Mouse (Mus musculus) neural tube, embryonic 14.5 days (tissue): ENCODE results near the gene Polr3e. TPM values are rescaled to one million over a fixed set of nuclear protein-coding genes. Genes with fewer than 3 reads are reported as not detected.

Source experiments
- ATAC-seq: fragments of 200-750 bp; cut with Nextera tagmentation; 2 replicates; pipeline ENCODE4 v1.8.0; 2017; ENCODE audit warnings: low read depth, mild to moderate bottlenecking, moderate TSS enrichment, moderate library complexity
- H3K27ac ChIP-seq: fragments of 300-500 bp; sonication (generic); 2 replicates; pipeline ENCODE4 v1.5.1; 2014; ENCODE audit warnings: low read depth, mild to moderate bottlenecking, control low read depth, low read length, moderate library complexity, mixed read lengths
- H3K27me3 ChIP-seq: fragments of 300-500 bp; sonication (generic); 2 replicates; pipeline ENCODE4 v1.6.1; 2014; ENCODE audit warnings: low read length; ENCODE audit not compliant: control insufficient read depth, insufficient read depth
- H3K36me3 ChIP-seq: fragments of 300-500 bp; sonication (generic); 2 replicates; pipeline ENCODE4 v1.6.1; 2014; ENCODE audit warnings: low read length, mixed read lengths; ENCODE audit not compliant: control insufficient read depth, insufficient read depth
- H3K4me1 ChIP-seq: fragments of 300-500 bp; sonication (generic); 2 replicates; pipeline ENCODE4 v1.6.1; 2014; ENCODE audit warnings: low read length; ENCODE audit not compliant: control insufficient read depth, insufficient read depth
- H3K4me2 ChIP-seq: fragments of 300-500 bp; sonication (generic); 2 replicates; pipeline ENCODE4 v1.6.1; 2014; ENCODE audit warnings: mild to moderate bottlenecking, low read depth, low read length, control low read depth
- H3K4me3 ChIP-seq: fragments of 300-500 bp; sonication (generic); 2 replicates; pipeline ENCODE4 v1.5.1; 2014; ENCODE audit warnings: low read depth, low read length, control low read depth, mixed read lengths
- H3K9ac ChIP-seq: fragments of 300-500 bp; sonication (generic); replicated peaks from 2 replicates; pipeline ENCODE4 v1.6.1; 2014; ENCODE audit warnings: low read depth, mild to moderate bottlenecking, control low read depth, low read length, mixed read lengths
- H3K9me3 ChIP-seq: fragments of 300-500 bp; sonication (generic); 2 replicates; pipeline ENCODE4 v1.6.1; 2016; ENCODE audit warnings: low read length; ENCODE audit not compliant: control insufficient read depth
- WGBS: fragments of 180-500 bp; shearing (Covaris S2); extraction: QIAGEN DNeasy Blood & Tissue Kit; methylation state at CpG from one replicate; pipeline ENCODE4 v1.1.7; 2014; 5-methylcytosine and 5-hydroxymethylcytosine counted together
- polyA plus RNA-seq: library from polyadenylated mRNA; unstranded; fragments of >200 nt; fragmentation: Nextera tagmentation; extraction: Ambion mirVana; gene quantifications from 2 replicates; pipeline ENCODE4 v1.2.1, GENCODE M21; 2014

Polr3e gene
- polyA plus RNA-seq: 14.5 and 16.2 TPM in 2 replicates

GRCm38 (mm10) chr7:120917592-120918461 is at the start of gene Polr3e:
Gene Polr3e (plus strand): TSS chr7:120917744.
- Histone ChIP-seq H3K9ac (peak within 1 kb of the TSS; percentile 83), H3K4me1 (no peaks in the 10 kb centered on the region), H3K9me3 (no peaks in the 10 kb centered on the region), H3K27ac (peak within 1 kb of the TSS; percentile 73), H3K4me3 (peak within 1 kb of the TSS; percentile 87), H3K4me2 (peak within 1 kb of the TSS; percentile 66), H3K27me3 (no peaks in the 10 kb centered on the region), H3K36me3 (no peaks in the 10 kb centered on the region)
- peak; percentile 93 for ATAC-seq
- WGBS: under 1% methylated on average over 93 of the region's 102 CpGs

DNA sequence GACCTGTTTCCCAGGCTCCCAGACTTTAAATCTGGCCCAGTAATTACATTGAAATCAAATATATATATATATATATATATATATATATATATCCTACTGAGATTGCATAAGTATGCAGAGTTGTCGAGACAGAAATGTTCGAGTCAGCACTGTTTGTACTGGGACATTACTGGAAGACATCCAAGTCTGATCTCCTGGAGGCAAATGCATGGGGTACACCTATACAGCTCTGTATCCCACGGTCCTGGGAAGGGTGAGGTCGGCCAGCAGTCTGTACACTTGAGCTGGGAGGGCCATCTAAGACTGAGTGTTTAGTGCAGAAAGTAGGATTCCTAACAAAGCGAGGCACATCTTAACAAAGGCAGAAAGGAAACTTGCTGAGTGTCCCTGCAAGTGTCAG is 47.7 kb upstream of the Polr3e start:
- no peaks in the 10 kb centered on the region for H3K9me3 ChIP-seq
- H3K4me3 ChIP-seq: no peak overlapping the region
- H3K36me3 ChIP-seq: no peaks in the 10 kb centered on the region
- peaks cover 10% of the 10 kb centered on the region for H3K4me1 ChIP-seq
- no peak overlapping the region for H3K9ac ChIP-seq
- no peak overlapping the region for H3K4me2 ChIP-seq
- no peaks in the 10 kb centered on the region for H3K27me3 ChIP-seq
- ATAC-seq: no peak
- WGBS: 54% methylated on average over 5 of the region's 5 CpGs
- no peak overlapping the region for H3K27ac ChIP-seq

DNA sequence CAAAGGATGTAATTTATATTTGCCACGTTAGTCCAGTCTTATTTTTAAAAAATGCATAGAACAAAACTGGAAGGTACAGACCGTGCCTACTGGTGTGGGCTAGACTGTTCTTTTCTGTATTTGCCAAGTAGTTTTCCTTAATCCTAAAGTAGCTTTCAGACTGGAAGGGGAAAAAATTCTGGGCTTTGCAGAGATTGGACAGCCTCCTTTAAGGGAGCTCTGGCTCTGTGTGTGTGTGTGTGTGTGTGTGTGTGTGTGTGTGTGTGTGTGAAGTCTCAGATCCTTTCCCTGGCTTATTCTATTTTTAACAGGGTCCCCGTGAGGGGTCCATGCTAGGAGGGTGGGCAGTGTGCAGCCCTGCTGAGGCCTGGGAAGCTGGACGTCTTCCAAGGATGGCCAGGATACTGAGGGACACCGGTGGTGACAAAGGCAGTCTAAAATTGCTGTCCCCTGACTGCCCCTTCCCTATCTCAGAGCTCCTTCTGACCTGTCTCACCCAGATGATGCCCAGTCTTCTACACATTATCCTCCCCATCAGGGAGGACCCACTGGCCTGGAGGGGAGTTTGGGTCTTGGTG is 47.0 kb upstream of the Polr3e start:
- no peaks in the 10 kb centered on the region for H3K9me3 ChIP-seq
- H3K9ac ChIP-seq: no peak overlapping the region
- H3K27me3 ChIP-seq: no peaks in the 10 kb centered on the region
- 58% methylated on average over 5 of the region's 5 CpGs for WGBS
- no peak overlapping the region for H3K27ac ChIP-seq
- H3K4me3 ChIP-seq: no peak overlapping the region
- no peak overlapping the region for H3K4me2 ChIP-seq
- ATAC-seq: no peak
- H3K36me3 ChIP-seq: no peaks in the 10 kb centered on the region
- H3K4me1 ChIP-seq: peaks cover 6% of the 10 kb centered on the region

DNA sequence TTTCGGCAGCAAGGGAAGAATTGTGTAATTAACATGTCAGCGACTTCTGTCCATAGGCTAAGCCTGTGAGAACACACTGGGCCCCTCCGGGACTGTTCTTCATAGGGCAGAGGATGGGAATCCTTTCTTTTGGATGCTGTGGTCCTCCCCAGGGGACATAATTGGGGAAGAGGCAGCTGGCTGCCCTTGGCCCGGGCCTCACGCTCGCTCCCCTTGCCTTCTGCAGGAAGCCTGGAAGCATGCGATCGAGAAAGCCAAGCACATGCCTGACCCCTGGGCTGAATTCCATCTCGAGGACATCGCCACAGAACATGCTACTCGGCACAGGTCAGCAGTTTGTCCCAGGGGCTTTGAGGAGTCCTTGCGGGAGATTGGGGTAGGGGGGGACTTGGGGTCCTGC is 44.5 kb upstream of the Polr3e start:
- H3K36me3 ChIP-seq: no peaks in the 10 kb centered on the region

GRCm38 (mm10) chr7:120874021-120874420 is 43.5 kb upstream of the Polr3e start:
- Histone ChIP-seq H3K27me3 (no peaks in the 10 kb centered on the region), H3K4me1 (no peaks in the 10 kb centered on the region), H3K9me3 (no peaks in the 10 kb centered on the region), H3K4me3 (no peak overlapping the region), H3K4me2 (no peak overlapping the region), H3K36me3 (no peaks in the 10 kb centered on the region), H3K27ac (no peak overlapping the region), H3K9ac (no peak overlapping the region)
- WGBS: 94% methylated on average over 3 of the region's 3 CpGs
- no peak for ATAC-seq

More for the DNA sequence above, 44.5 kb upstream of the Polr3e start:
- Histone ChIP-seq H3K4me2 (no peak overlapping the region), H3K27me3 (no peaks in the 10 kb centered on the region), H3K27ac (no peak overlapping the region), H3K4me1 (no peaks in the 10 kb centered on the region), H3K4me3 (no peak overlapping the region), H3K9me3 (no peaks in the 10 kb centered on the region), H3K9ac (no peak overlapping the region)
- 81% methylated on average over 12 of the region's 12 CpGs for WGBS
- no peak for ATAC-seq

GRCm38 (mm10) chr7:120874764-120875539 is 42.6 kb upstream of the Polr3e start:
- no peak overlapping the region for H3K9ac ChIP-seq
- WGBS: 86% methylated on average over 7 of the region's 7 CpGs
- ATAC-seq: no peak

GRCm38 (mm10) chr7:120875540-120876388 is 41.8 kb upstream of the Polr3e start:
- H3K4me1 ChIP-seq: no peaks in the 10 kb centered on the region
- no peak for ATAC-seq
- H3K9ac ChIP-seq: no peak overlapping the region
- no peak overlapping the region for H3K4me3 ChIP-seq
- WGBS: 70% methylated on average over 3 of the region's 3 CpGs
- no peak overlapping the region for H3K27ac ChIP-seq
- H3K4me2 ChIP-seq: no peak overlapping the region
- H3K9me3 ChIP-seq: no peaks in the 10 kb centered on the region
- no peaks in the 10 kb centered on the region for H3K27me3 ChIP-seq
- H3K36me3 ChIP-seq: peaks cover 9% of the 10 kb centered on the region

More at GRCm38 (mm10) chr7:120874764-120875539, 42.6 kb upstream of the Polr3e start:
- Histone ChIP-seq H3K27ac (no peak overlapping the region), H3K27me3 (no peaks in the 10 kb centered on the region), H3K4me3 (no peak overlapping the region), H3K4me2 (no peak overlapping the region), H3K36me3 (peaks cover 1% of the 10 kb centered on the region; the same call in 1 of the 2 replicates), H3K4me1 (no peaks in the 10 kb centered on the region), H3K9me3 (no peaks in the 10 kb centered on the region)

- H3K36me3 ChIP-seq: peaks cover 10% of the 10 kb centered on the region
- no peak overlapping the region for H3K27ac ChIP-seq
- no peak overlapping the region for H3K4me2 ChIP-seq
- no peaks in the 10 kb centered on the region for H3K9me3 ChIP-seq
- ATAC-seq: no peak
- 63% methylated on average over 6 of the region's 6 CpGs for WGBS
- H3K9ac ChIP-seq: no peak overlapping the region
- no peaks in the 10 kb centered on the region for H3K4me1 ChIP-seq
- no peaks in the 10 kb centered on the region for H3K27me3 ChIP-seq
- no peak overlapping the region for H3K4me3 ChIP-seq
Observed at GRCm38 (mm10) chr7:120878271-120878670, 39.3 kb upstream of the Polr3e start.
